Mouse (Mus musculus): ENCODE measurements around the gene Gm7694. TPM values are rescaled to one million over a fixed set of nuclear protein-coding genes. Genes with fewer than 3 reads are reported as not detected.

Gene Gm7694
- polyA plus RNA-seq (2014; fragmentation: Nextera tagmentation; extraction: Ambion mirVana) = 4.3 and 4.4 TPM in 2 replicates

- no peaks in the 10 kb centered on the region for H3K4me1 ChIP-seq (replicated peaks; ENCODE audit: control insufficient read depth, insufficient read depth, low read length)
- no peak for DNase-seq (ENCODE audit: low spot score)
- H3K9me3 ChIP-seq (ENCODE audit: control insufficient read depth, low read length) = no peaks in the 10 kb centered on the region
- no peak within 1 kb of the TSS for H3K27ac ChIP-seq (ENCODE audit: low read depth)
- no peak for ATAC-seq (replicated peaks; ENCODE audit: low FRiP score, low TSS enrichment, low read depth)
- no peak within 1 kb of the TSS for H3K9ac ChIP-seq (ENCODE audit: low read length)
- H3K27me3 ChIP-seq (replicated peaks; ENCODE audit: control insufficient read depth, insufficient read depth, low read length) = no peaks in the 10 kb centered on the region
- H3K36me3 ChIP-seq (ENCODE audit: control insufficient read depth, insufficient read depth, low read length) = no peaks in the 10 kb centered on the region
- H3K4me3 ChIP-seq (ENCODE audit: low read depth, low read length) = no peak within 1 kb of the TSS
- 95% methylated on average over 4 of the region's 4 CpGs for WGBS
- H3K4me2 ChIP-seq (ENCODE audit: low read length) = no peak within 1 kb of the TSS
Measured at GRCm38 (mm10) chr1:170306232-170306631, at the start of gene Gm7694. Gm7694 (minus strand) TSS chr1:170306332.

- no peak for ATAC-seq (replicated peaks; ENCODE audit: low FRiP score, low TSS enrichment, low read depth)
- 68% methylated on average over 3 of the region's 3 CpGs for WGBS
Measured at GRCm38 (mm10) chr1:170353335-170353734, 47.2 kb upstream of the Gm7694 start.

GRCm38 (mm10) chr1:170351080-170351479, 44.9 kb upstream of the Gm7694 start:
- no peaks in the 10 kb centered on the region for H3K9me3 ChIP-seq (ENCODE audit: control insufficient read depth, low read length)
- DNase-seq (ENCODE audit: low spot score) (no peak), ATAC-seq (replicated peaks; ENCODE audit: low FRiP score, low TSS enrichment, low read depth) (no peak)
- no peaks in the 10 kb centered on the region for H3K36me3 ChIP-seq (ENCODE audit: control insufficient read depth, insufficient read depth, low read length)
- H3K27me3 ChIP-seq (replicated peaks; ENCODE audit: control insufficient read depth, insufficient read depth, low read length) = no peaks in the 10 kb centered on the region
- no peak overlapping the region for H3K4me3 ChIP-seq (ENCODE audit: low read depth, low read length)
- H3K4me1 ChIP-seq (replicated peaks; ENCODE audit: control insufficient read depth, insufficient read depth, low read length) = no peaks in the 10 kb centered on the region
- H3K4me2 ChIP-seq (ENCODE audit: low read length) = no peak overlapping the region
- H3K27ac ChIP-seq (ENCODE audit: low read depth) = no peak overlapping the region
- no peak overlapping the region for H3K9ac ChIP-seq (ENCODE audit: low read length)

More at GRCm38 (mm10) chr1:170353335-170353734, 47.2 kb upstream of the Gm7694 start:
- H3K4me1 ChIP-seq (replicated peaks; ENCODE audit: control insufficient read depth, insufficient read depth, low read length) = no peaks in the 10 kb centered on the region
- H3K27me3 ChIP-seq (replicated peaks; ENCODE audit: control insufficient read depth, insufficient read depth, low read length) = no peaks in the 10 kb centered on the region
- H3K36me3 ChIP-seq (ENCODE audit: control insufficient read depth, insufficient read depth, low read length) = no peaks in the 10 kb centered on the region
- no peak overlapping the region for H3K4me3 ChIP-seq (ENCODE audit: low read depth, low read length)
- no peaks in the 10 kb centered on the region for H3K9me3 ChIP-seq (ENCODE audit: control insufficient read depth, low read length)
- no peak overlapping the region for H3K9ac ChIP-seq (ENCODE audit: low read length)
- H3K4me2 ChIP-seq (ENCODE audit: low read length) = no peak overlapping the region
- DNase-seq (ENCODE audit: low spot score) = no peak
- no peak overlapping the region for H3K27ac ChIP-seq (ENCODE audit: low read depth)

GRCm38 (mm10) chr1:170346266-170346665, 40.1 kb upstream of the Gm7694 start:
- H3K9me3 ChIP-seq (ENCODE audit: control insufficient read depth, low read length) = no peaks in the 10 kb centered on the region
- ATAC-seq (replicated peaks; ENCODE audit: low FRiP score, low TSS enrichment, low read depth) (no peak), DNase-seq (ENCODE audit: low spot score) (no peak)
- no peaks in the 10 kb centered on the region for H3K27me3 ChIP-seq (replicated peaks; ENCODE audit: control insufficient read depth, insufficient read depth, low read length)
- 60% methylated on average over 3 of the region's 3 CpGs for WGBS
- H3K36me3 ChIP-seq (ENCODE audit: control insufficient read depth, insufficient read depth, low read length) = no peaks in the 10 kb centered on the region
- H3K27ac ChIP-seq (ENCODE audit: low read depth) = no peak overlapping the region
- no peak overlapping the region for H3K4me3 ChIP-seq (ENCODE audit: low read depth, low read length)
- no peak overlapping the region for H3K4me2 ChIP-seq (ENCODE audit: low read length)
- no peaks in the 10 kb centered on the region for H3K4me1 ChIP-seq (replicated peaks; ENCODE audit: control insufficient read depth, insufficient read depth, low read length)
- no peak overlapping the region for H3K9ac ChIP-seq (ENCODE audit: low read length)

GRCm38 (mm10) chr1:170343906-170344305, 37.8 kb upstream of the Gm7694 start:
- DNase-seq (ENCODE audit: low spot score) (no peak), ATAC-seq (replicated peaks; ENCODE audit: low FRiP score, low TSS enrichment, low read depth) (no peak)
- no peak overlapping the region for H3K4me2 ChIP-seq (ENCODE audit: low read length)
- no peaks in the 10 kb centered on the region for H3K36me3 ChIP-seq (ENCODE audit: control insufficient read depth, insufficient read depth, low read length)
- H3K9ac ChIP-seq (ENCODE audit: low read length) = no peak overlapping the region
- H3K4me1 ChIP-seq (replicated peaks; ENCODE audit: control insufficient read depth, insufficient read depth, low read length) = no peaks in the 10 kb centered on the region
- 96% methylated on average over 4 of the region's 4 CpGs for WGBS
- no peak overlapping the region for H3K4me3 ChIP-seq (ENCODE audit: low read depth, low read length)
- no peaks in the 10 kb centered on the region for H3K9me3 ChIP-seq (ENCODE audit: control insufficient read depth, low read length)
- no peaks in the 10 kb centered on the region for H3K27me3 ChIP-seq (replicated peaks; ENCODE audit: control insufficient read depth, insufficient read depth, low read length)
- H3K27ac ChIP-seq (ENCODE audit: low read depth) = no peak overlapping the region

GRCm38 (mm10) chr1:170343081-170343480, 36.9 kb upstream of the Gm7694 start:
- H3K27ac ChIP-seq (ENCODE audit: low read depth) = no peak overlapping the region
- 85% methylated on average over 8 of the region's 8 CpGs for WGBS
- H3K9me3 ChIP-seq (ENCODE audit: control insufficient read depth, low read length) = no peaks in the 10 kb centered on the region
- H3K27me3 ChIP-seq (replicated peaks; ENCODE audit: control insufficient read depth, insufficient read depth, low read length) = no peaks in the 10 kb centered on the region
- no peaks in the 10 kb centered on the region for H3K4me1 ChIP-seq (replicated peaks; ENCODE audit: control insufficient read depth, insufficient read depth, low read length)
- DNase-seq (ENCODE audit: low spot score) = no peak
- H3K4me3 ChIP-seq (ENCODE audit: low read depth, low read length) = no peak overlapping the region
- no peak overlapping the region for H3K4me2 ChIP-seq (ENCODE audit: low read length)
- H3K9ac ChIP-seq (ENCODE audit: low read length) = no peak overlapping the region
- no peak for ATAC-seq (replicated peaks; ENCODE audit: low FRiP score, low TSS enrichment, low read depth)
- H3K36me3 ChIP-seq (ENCODE audit: control insufficient read depth, insufficient read depth, low read length) = no peaks in the 10 kb centered on the region

GRCm38 (mm10) chr1:170339943-170340342, 33.8 kb upstream of the Gm7694 start:
- Histone ChIP-seq H3K27me3 (replicated peaks; ENCODE audit: control insufficient read depth, insufficient read depth, low read length) (no peaks in the 10 kb centered on the region), H3K4me1 (replicated peaks; ENCODE audit: control insufficient read depth, insufficient read depth, low read length) (no peaks in the 10 kb centered on the region), H3K36me3 (ENCODE audit: control insufficient read depth, insufficient read depth, low read length) (no peaks in the 10 kb centered on the region), H3K4me2 (ENCODE audit: low read length) (no peak overlapping the region), H3K27ac (ENCODE audit: low read depth) (no peak overlapping the region), H3K9me3 (ENCODE audit: control insufficient read depth, low read length) (no peaks in the 10 kb centered on the region), H3K4me3 (ENCODE audit: low read depth, low read length) (no peak overlapping the region), H3K9ac (ENCODE audit: low read length) (no peak overlapping the region)
- DNase-seq (ENCODE audit: low spot score) = no peak
- WGBS = 93% methylated on average over 3 of the region's 3 CpGs
- ATAC-seq (replicated peaks; ENCODE audit: low FRiP score, low TSS enrichment, low read depth) = no peak

- no peaks in the 10 kb centered on the region for H3K9me3 ChIP-seq (ENCODE audit: control insufficient read depth, low read length)
- no peak overlapping the region for H3K9ac ChIP-seq (ENCODE audit: low read length)
- no peak overlapping the region for H3K4me3 ChIP-seq (ENCODE audit: low read depth, low read length)
- H3K4me1 ChIP-seq (replicated peaks; ENCODE audit: control insufficient read depth, insufficient read depth, low read length) = no peaks in the 10 kb centered on the region
- no peaks in the 10 kb centered on the region for H3K36me3 ChIP-seq (ENCODE audit: control insufficient read depth, insufficient read depth, low read length)
- no peaks in the 10 kb centered on the region for H3K27me3 ChIP-seq (replicated peaks; ENCODE audit: control insufficient read depth, insufficient read depth, low read length)
- H3K27ac ChIP-seq (ENCODE audit: low read depth) = no peak overlapping the region
- WGBS = 92% methylated on average over 4 of the region's 4 CpGs
- DNase-seq (ENCODE audit: low spot score) = no peak
- ATAC-seq (replicated peaks; ENCODE audit: low FRiP score, low TSS enrichment, low read depth) = no peak
- no peak overlapping the region for H3K4me2 ChIP-seq (ENCODE audit: low read length)
Measured at GRCm38 (mm10) chr1:170332775-170333174, 26.6 kb upstream of the Gm7694 start.

- Histone ChIP-seq H3K9ac (ENCODE audit: low read length) (no peak overlapping the region), H3K9me3 (ENCODE audit: control insufficient read depth, low read length) (no peaks in the 10 kb centered on the region), H3K27me3 (replicated peaks; ENCODE audit: control insufficient read depth, insufficient read depth, low read length) (no peaks in the 10 kb centered on the region), H3K4me3 (ENCODE audit: low read depth, low read length) (no peak overlapping the region), H3K36me3 (ENCODE audit: control insufficient read depth, insufficient read depth, low read length) (no peaks in the 10 kb centered on the region), H3K4me2 (ENCODE audit: low read length) (no peak overlapping the region), H3K4me1 (replicated peaks; ENCODE audit: control insufficient read depth, insufficient read depth, low read length) (no peaks in the 10 kb centered on the region), H3K27ac (ENCODE audit: low read depth) (no peak overlapping the region)
- DNase-seq (ENCODE audit: low spot score) = no peak
- 51% methylated on average over 6 of the region's 6 CpGs for WGBS
- ATAC-seq (replicated peaks; ENCODE audit: low FRiP score, low TSS enrichment, low read depth) = no peak
Measured at GRCm38 (mm10) chr1:170331926-170332325, 25.8 kb upstream of the Gm7694 start.
